Mouse (Mus musculus): ENCODE results near the gene Sat2. TPM values are rescaled to one million over a fixed set of nuclear protein-coding genes. Genes with fewer than 3 reads are reported as not detected.

Sat2 gene
- 15.2 and 18.7 TPM in 2 replicates for polyA plus RNA-seq (2015; fragmentation: Nextera tagmentation; extraction: Ambion mirVana)

- peak within 1 kb of the TSS; percentile 74 for H3K4me2 ChIP-seq (ENCODE audit: low read depth, low read length)
- H3K36me3 ChIP-seq (replicated peaks; ENCODE audit: insufficient read depth, low read length): no peaks in the 10 kb centered on the region
- peak; percentile 73 for DNase-seq
- peak within 1 kb of the TSS; percentile 74 for H3K9ac ChIP-seq (replicated peaks)
- H3K27me3 ChIP-seq (ENCODE audit: insufficient read depth, low read length): no peaks in the 10 kb centered on the region
- H3K27ac ChIP-seq (ENCODE audit: low read depth): peak within 1 kb of the TSS; percentile 75
- peaks cover 7% of the 10 kb centered on the region for H3K4me1 ChIP-seq (ENCODE audit: insufficient read depth)
- H3K4me3 ChIP-seq (ENCODE audit: low read depth, low read length): peak within 1 kb of the TSS; percentile 63
- no peaks in the 10 kb centered on the region for H3K9me3 ChIP-seq (ENCODE audit: low read length)
- TF ChIP-seq CTCF (IDR thresholded peaks at IDR 0.05; ENCODE audit: low read depth) (no peak), EP300 (IDR thresholded peaks at IDR 0.05; ENCODE audit: low read depth) (no peak)
- ATAC-seq: peak; percentile 83
- 4% methylated on average over 20 of the region's 20 CpGs for WGBS (ENCODE audit: insufficient replicate concordance)
Observed at GRCm38 (mm10) chr11:69621571-69622268, at the start of gene Sat2. Gene Sat2 (plus strand): TSS chr11:69622024.

GRCm38 (mm10) chr11:69575220-69575619 lies 46.6 kb upstream of the Sat2 start:
- Histone ChIP-seq H3K27me3 (ENCODE audit: insufficient read depth, low read length) (no peaks in the 10 kb centered on the region), H3K27ac (ENCODE audit: low read depth) (no peak overlapping the region), H3K4me3 (ENCODE audit: low read depth, low read length) (no peak overlapping the region), H3K36me3 (replicated peaks; ENCODE audit: insufficient read depth, low read length) (peaks cover 25% of the 10 kb centered on the region), H3K4me1 (ENCODE audit: insufficient read depth) (peaks cover 11% of the 10 kb centered on the region), H3K4me2 (ENCODE audit: low read depth, low read length) (no peak overlapping the region), H3K9ac (replicated peaks) (no peak overlapping the region), H3K9me3 (ENCODE audit: low read length) (no peaks in the 10 kb centered on the region)
- ATAC-seq: no peak
- no peak for DNase-seq
- WGBS (ENCODE audit: insufficient replicate concordance): 50% methylated on average over 3 of the region's 3 CpGs
- TF ChIP-seq CTCF (IDR thresholded peaks at IDR 0.05; ENCODE audit: low read depth): peak; percentile 83
- TF ChIP-seq EP300 (IDR thresholded peaks at IDR 0.05; ENCODE audit: low read depth): no peak

- ATAC-seq: no peak
- Histone ChIP-seq H3K27ac (ENCODE audit: low read depth) (no peak overlapping the region), H3K9ac (replicated peaks) (no peak overlapping the region), H3K9me3 (ENCODE audit: low read length) (no peaks in the 10 kb centered on the region), H3K4me1 (ENCODE audit: insufficient read depth) (peaks cover 11% of the 10 kb centered on the region), H3K36me3 (replicated peaks; ENCODE audit: insufficient read depth, low read length) (peaks cover 19% of the 10 kb centered on the region; the same call in 1 of the 2 replicates), H3K4me3 (ENCODE audit: low read depth, low read length) (no peak overlapping the region), H3K27me3 (ENCODE audit: insufficient read depth, low read length) (no peaks in the 10 kb centered on the region), H3K4me2 (ENCODE audit: low read depth, low read length) (peak overlapping the region; percentile 91; the same call in 1 of the 2 replicates)
- TF ChIP-seq EP300 (IDR thresholded peaks at IDR 0.05; ENCODE audit: low read depth) (peak; percentile 53; the same call in 1 of the 2 replicates), CTCF (IDR thresholded peaks at IDR 0.05; ENCODE audit: low read depth) (no peak)
- 50% methylated on average over 5 of the region's 5 CpGs for WGBS (ENCODE audit: insufficient replicate concordance)
- DNase-seq: no peak
Observed at GRCm38 (mm10) chr11:69576307-69576706, 45.5 kb upstream of the Sat2 start.

GRCm38 (mm10) chr11:69578301-69578700 lies 43.5 kb upstream of the Sat2 start:
- peaks cover 13% of the 10 kb centered on the region; the same call in 1 of the 2 replicates for H3K36me3 ChIP-seq (replicated peaks; ENCODE audit: insufficient read depth, low read length)
- H3K4me2 ChIP-seq (ENCODE audit: low read depth, low read length): peak overlapping the region; percentile 91
- DNase-seq (no peak), ATAC-seq (no peak)
- no peak for TF ChIP-seq CTCF (IDR thresholded peaks at IDR 0.05; ENCODE audit: low read depth)
- TF ChIP-seq EP300 (IDR thresholded peaks at IDR 0.05; ENCODE audit: low read depth): no peak
- WGBS (ENCODE audit: insufficient replicate concordance): 6% methylated on average over 15 of the region's 15 CpGs
- no peaks in the 10 kb centered on the region for H3K27me3 ChIP-seq (ENCODE audit: insufficient read depth, low read length)
- no peaks in the 10 kb centered on the region for H3K9me3 ChIP-seq (ENCODE audit: low read length)
- peak overlapping the region; percentile 74 for H3K9ac ChIP-seq (replicated peaks)
- H3K27ac ChIP-seq (ENCODE audit: low read depth): peak overlapping the region; percentile 69
- peaks cover 23% of the 10 kb centered on the region for H3K4me1 ChIP-seq (ENCODE audit: insufficient read depth)
- peak overlapping the region; percentile 82 for H3K4me3 ChIP-seq (ENCODE audit: low read depth, low read length)

GRCm38 (mm10) chr11:69579128-69580017 lies 42.5 kb upstream of the Sat2 start:
- peak; percentile 86 for TF ChIP-seq EP300 (IDR thresholded peaks at IDR 0.05; ENCODE audit: low read depth)
- peak; percentile 100 for TF ChIP-seq CTCF (IDR thresholded peaks at IDR 0.05; ENCODE audit: low read depth)
- Histone ChIP-seq H3K36me3 (replicated peaks; ENCODE audit: insufficient read depth, low read length) (peaks cover 16% of the 10 kb centered on the region; the same call in 1 of the 2 replicates), H3K4me3 (ENCODE audit: low read depth, low read length) (peak overlapping the region; percentile 82), H3K27me3 (ENCODE audit: insufficient read depth, low read length) (no peaks in the 10 kb centered on the region), H3K9ac (replicated peaks) (peak overlapping the region; percentile 90), H3K4me2 (ENCODE audit: low read depth, low read length) (peak overlapping the region; percentile 91), H3K4me1 (ENCODE audit: insufficient read depth) (peaks cover 25% of the 10 kb centered on the region), H3K9me3 (ENCODE audit: low read length) (no peaks in the 10 kb centered on the region), H3K27ac (ENCODE audit: low read depth) (peak overlapping the region; percentile 98)
- under 1% methylated on average over 39 of the region's 39 CpGs for WGBS (ENCODE audit: insufficient replicate concordance)
- peak; percentile 82 for ATAC-seq
- peak; percentile 98 for DNase-seq

GRCm38 (mm10) chr11:69580091-69580514 lies 41.7 kb upstream of the Sat2 start, which contains the start of the genes Wrap53 and Trp53:
Gene Wrap53 (minus strand): TSS chr11:69580255.
Gene Trp53 (plus strand): TSS chr11:69580359.
- DNase-seq (peak; percentile 91), ATAC-seq (peak; percentile 58)
- Histone ChIP-seq H3K4me1 (ENCODE audit: insufficient read depth) (peaks cover 33% of the 10 kb centered on the region), H3K4me3 (ENCODE audit: low read depth, low read length) (peak within 1 kb of the TSS; percentile 82), H3K9me3 (ENCODE audit: low read length) (no peaks in the 10 kb centered on the region), H3K27me3 (ENCODE audit: insufficient read depth, low read length) (no peaks in the 10 kb centered on the region), H3K4me2 (ENCODE audit: low read depth, low read length) (peak within 1 kb of the TSS; percentile 91), H3K27ac (ENCODE audit: low read depth) (peak within 1 kb of the TSS; percentile 98), H3K36me3 (replicated peaks; ENCODE audit: insufficient read depth, low read length) (peaks cover 14% of the 10 kb centered on the region; the same call in 1 of the 2 replicates), H3K9ac (replicated peaks) (peak within 1 kb of the TSS; percentile 90)
- 0 out of 2 replicates have a peak, but pooled peaks have one; percentile 7 for TF ChIP-seq EP300 (IDR thresholded peaks at IDR 0.05; ENCODE audit: low read depth)
- TF ChIP-seq CTCF (IDR thresholded peaks at IDR 0.05; ENCODE audit: low read depth): no peak
- WGBS (ENCODE audit: insufficient replicate concordance): under 1% methylated on average over 13 of the region's 13 CpGs

Data from liver, postnatal 0 days (tissue).